Mouse (Mus musculus): ENCODE results near the gene Olfr26. TPM values are rescaled to one million over a fixed set of nuclear protein-coding genes. Genes with fewer than 3 reads are reported as not detected.
A peak's percentile ranks its signal among the peaks of the same experiment; 100 is the strongest.
"Not testable (repeated sequence)": the region's sequence is repeated elsewhere in the genome, so short reads cannot be mapped to it uniquely, and the experiment has no call there.

The Olfr26 gene
- not detected in 2 replicates for polyA plus RNA-seq (2014; fragmentation: Nextera tagmentation; extraction: Ambion mirVana)

GRCm38 (mm10) chr9:38854760-38855159 lies at the start of gene Olfr26:
TSS of gene Olfr26 (plus strand) at chr9:38855060.
- Histone ChIP-seq H3K36me3 (replicated peaks; ENCODE audit: control insufficient read depth, insufficient read depth) (no peaks in the 10 kb centered on the region), H3K4me3 (replicated peaks; ENCODE audit: low read length) (no peak within 1 kb of the TSS), H3K9me3 (ENCODE audit: control insufficient read depth, low read length) (no peaks in the 10 kb centered on the region), H3K4me2 (replicated peaks) (no peak within 1 kb of the TSS), H3K9ac (no peak within 1 kb of the TSS), H3K27me3 (ENCODE audit: control insufficient read depth, insufficient read depth, low read length) (no peaks in the 10 kb centered on the region), H3K4me1 (replicated peaks; ENCODE audit: control insufficient read depth, insufficient read depth, low read length) (no peaks in the 10 kb centered on the region), H3K27ac (no peak within 1 kb of the TSS)
- ATAC-seq (ENCODE audit: low FRiP score) (no peak), DNase-seq (ENCODE audit: low spot score) (no peak)

GRCm38 (mm10) chr9:38805696-38806095 lies 49.2 kb upstream of the Olfr26 start:
- Histone ChIP-seq H3K27me3 (ENCODE audit: control insufficient read depth, insufficient read depth, low read length) (no peaks in the 10 kb centered on the region), H3K36me3 (replicated peaks; ENCODE audit: control insufficient read depth, insufficient read depth) (no peaks in the 10 kb centered on the region), H3K4me3 (replicated peaks; ENCODE audit: low read length) (no peak overlapping the region), H3K9me3 (ENCODE audit: control insufficient read depth, low read length) (no peaks in the 10 kb centered on the region), H3K27ac (no peak overlapping the region), H3K4me1 (replicated peaks; ENCODE audit: control insufficient read depth, insufficient read depth, low read length) (no peaks in the 10 kb centered on the region), H3K4me2 (replicated peaks) (no peak overlapping the region), H3K9ac (no peak overlapping the region)
- ATAC-seq (ENCODE audit: low FRiP score) (no peak), DNase-seq (ENCODE audit: low spot score) (peak; percentile 67)

GRCm38 (mm10) chr9:38814314-38814713 lies 40.5 kb upstream of the Olfr26 start, which contains the start of gene Olfr922:
TSS of gene Olfr922 (plus strand) at chr9:38814614.
- no peaks in the 10 kb centered on the region for H3K4me1 ChIP-seq (replicated peaks; ENCODE audit: control insufficient read depth, insufficient read depth, low read length)
- ATAC-seq (ENCODE audit: low FRiP score) (no peak), DNase-seq (ENCODE audit: low spot score) (no peak)
- H3K4me3 ChIP-seq (replicated peaks; ENCODE audit: low read length): no peak within 1 kb of the TSS
- no peak within 1 kb of the TSS for H3K27ac ChIP-seq
- H3K27me3 ChIP-seq (ENCODE audit: control insufficient read depth, insufficient read depth, low read length): no peaks in the 10 kb centered on the region
- H3K9me3 ChIP-seq (ENCODE audit: control insufficient read depth, low read length): no peaks in the 10 kb centered on the region
- H3K36me3 ChIP-seq (replicated peaks; ENCODE audit: control insufficient read depth, insufficient read depth): no peaks in the 10 kb centered on the region
- H3K9ac ChIP-seq: no peak within 1 kb of the TSS
- H3K4me2 ChIP-seq (replicated peaks): no peak within 1 kb of the TSS
- WGBS: 70% methylated on average over 2 of the region's 2 CpGs

GRCm38 (mm10) chr9:38815458-38815986 lies 39.3 kb upstream of the Olfr26 start:
- Histone ChIP-seq H3K4me2 (replicated peaks) (no peak overlapping the region), H3K9me3 (ENCODE audit: control insufficient read depth, low read length) (no peaks in the 10 kb centered on the region), H3K9ac (no peak overlapping the region), H3K27ac (no peak overlapping the region), H3K4me1 (replicated peaks; ENCODE audit: control insufficient read depth, insufficient read depth, low read length) (no peaks in the 10 kb centered on the region), H3K27me3 (ENCODE audit: control insufficient read depth, insufficient read depth, low read length) (no peaks in the 10 kb centered on the region), H3K36me3 (replicated peaks; ENCODE audit: control insufficient read depth, insufficient read depth) (no peaks in the 10 kb centered on the region), H3K4me3 (replicated peaks; ENCODE audit: low read length) (no peak overlapping the region)
- ATAC-seq (ENCODE audit: low FRiP score): no peak
- 93% methylated on average over 1 of the region's 1 CpGs for WGBS
- no peak for DNase-seq (ENCODE audit: low spot score)

- no peaks in the 10 kb centered on the region for H3K36me3 ChIP-seq (replicated peaks; ENCODE audit: control insufficient read depth, insufficient read depth)
- H3K27ac ChIP-seq: no peak within 1 kb of the TSS
- H3K27me3 ChIP-seq (ENCODE audit: control insufficient read depth, insufficient read depth, low read length): no peaks in the 10 kb centered on the region
- ATAC-seq (ENCODE audit: low FRiP score) (no peak), DNase-seq (ENCODE audit: low spot score) (no peak)
- no peak within 1 kb of the TSS for H3K4me2 ChIP-seq (replicated peaks)
- H3K9me3 ChIP-seq (ENCODE audit: control insufficient read depth, low read length): no peaks in the 10 kb centered on the region
- H3K4me1 ChIP-seq (replicated peaks; ENCODE audit: control insufficient read depth, insufficient read depth, low read length): no peaks in the 10 kb centered on the region
- H3K9ac ChIP-seq: no peak within 1 kb of the TSS
- no peak within 1 kb of the TSS for H3K4me3 ChIP-seq (replicated peaks; ENCODE audit: low read length)
- 84% methylated on average over 1 of the region's 1 CpGs for WGBS
Measured at GRCm38 (mm10) chr9:38826245-38826644, 28.6 kb upstream of the Olfr26 start, which contains the start of gene Olfr923. TSS of gene Olfr923 (plus strand) at chr9:38826545.

- Histone ChIP-seq H3K9me3 (ENCODE audit: control insufficient read depth, low read length) (no peaks in the 10 kb centered on the region), H3K4me1 (replicated peaks; ENCODE audit: control insufficient read depth, insufficient read depth, low read length) (no peaks in the 10 kb centered on the region), H3K36me3 (replicated peaks; ENCODE audit: control insufficient read depth, insufficient read depth) (no peaks in the 10 kb centered on the region), H3K4me3 (replicated peaks; ENCODE audit: low read length) (no peak overlapping the region), H3K27ac (no peak overlapping the region), H3K9ac (no peak overlapping the region), H3K27me3 (ENCODE audit: control insufficient read depth, insufficient read depth, low read length) (no peaks in the 10 kb centered on the region), H3K4me2 (replicated peaks) (no peak overlapping the region)
- DNase-seq (ENCODE audit: low spot score) (no peak), ATAC-seq (ENCODE audit: low FRiP score) (no peak)
- WGBS: 88% methylated on average over 2 of the region's 2 CpGs
Measured at GRCm38 (mm10) chr9:38833027-38833426, 21.8 kb upstream of the Olfr26 start.

- Histone ChIP-seq H3K9ac (no peak within 1 kb of the TSS), H3K27me3 (ENCODE audit: control insufficient read depth, insufficient read depth, low read length) (no peaks in the 10 kb centered on the region), H3K4me3 (replicated peaks; ENCODE audit: low read length) (no peak within 1 kb of the TSS), H3K36me3 (replicated peaks; ENCODE audit: control insufficient read depth, insufficient read depth) (no peaks in the 10 kb centered on the region), H3K9me3 (ENCODE audit: control insufficient read depth, low read length) (no peaks in the 10 kb centered on the region), H3K4me2 (replicated peaks) (no peak within 1 kb of the TSS), H3K27ac (no peak within 1 kb of the TSS), H3K4me1 (replicated peaks; ENCODE audit: control insufficient read depth, insufficient read depth, low read length) (no peaks in the 10 kb centered on the region)
- 98% methylated on average over 1 of the region's 1 CpGs for WGBS
- ATAC-seq (ENCODE audit: low FRiP score) (no peak), DNase-seq (ENCODE audit: low spot score) (no peak)
Measured at GRCm38 (mm10) chr9:38844149-38844548, 10.7 kb upstream of the Olfr26 start, which contains the start of gene Olfr924. TSS of gene Olfr924 (plus strand) at chr9:38844449.

- H3K4me1 ChIP-seq (replicated peaks; ENCODE audit: control insufficient read depth, insufficient read depth, low read length): not testable (repeated sequence)
- WGBS: 51% methylated on average over 2 of the region's 2 CpGs
Measured at GRCm38 (mm10) chr9:38874880-38875279, 20.0 kb downstream of the Olfr26 start.

GRCm38 (mm10) chr9:38876826-38877225 lies 22.0 kb downstream of the Olfr26 start, which contains the start of gene Olfr926:
TSS of gene Olfr926 (plus strand) at chr9:38877126.
- no peak within 1 kb of the TSS for H3K9ac ChIP-seq

More at GRCm38 (mm10) chr9:38874880-38875279, 20.0 kb downstream of the Olfr26 start:
- not testable (repeated sequence) for H3K27me3 ChIP-seq (ENCODE audit: control insufficient read depth, insufficient read depth, low read length); H3K27ac ChIP-seq; H3K9ac ChIP-seq; H3K36me3 ChIP-seq (replicated peaks; ENCODE audit: control insufficient read depth, insufficient read depth); H3K9me3 ChIP-seq (ENCODE audit: control insufficient read depth, low read length); H3K4me2 ChIP-seq (replicated peaks); H3K4me3 ChIP-seq (replicated peaks; ENCODE audit: low read length); DNase-seq (ENCODE audit: low spot score); ATAC-seq (ENCODE audit: low FRiP score)

More at GRCm38 (mm10) chr9:38876826-38877225, 22.0 kb downstream of the Olfr26 start, which contains the start of gene Olfr926:
- Histone ChIP-seq H3K9me3 (ENCODE audit: control insufficient read depth, low read length) (no peaks in the 10 kb centered on the region), H3K4me1 (replicated peaks; ENCODE audit: control insufficient read depth, insufficient read depth, low read length) (no peaks in the 10 kb centered on the region), H3K27ac (no peak within 1 kb of the TSS), H3K4me2 (replicated peaks) (no peak within 1 kb of the TSS), H3K36me3 (replicated peaks; ENCODE audit: control insufficient read depth, insufficient read depth) (no peaks in the 10 kb centered on the region), H3K27me3 (ENCODE audit: control insufficient read depth, insufficient read depth, low read length) (no peaks in the 10 kb centered on the region), H3K4me3 (replicated peaks; ENCODE audit: low read length) (no peak within 1 kb of the TSS)
- 86% methylated on average over 2 of the region's 2 CpGs for WGBS
- no peak for ATAC-seq (ENCODE audit: low FRiP score)
- no peak for DNase-seq (ENCODE audit: low spot score)

Data from hindbrain, embryonic 14.5 days (tissue).